Comparison of ENCODE assay signal across 9 mouse cellular contexts in genomic region chr4:136369727-136370126, GRCm38 (mm10). TPM values are rescaled to one million over a fixed set of nuclear protein-coding genes. Genes with fewer than 3 reads are reported as not detected.
DNase-seq lines count a peak whose midpoint lies in the region; ATAC-seq and TF ChIP-seq lines count a peak whose summit lies in the region.
"Had no signal": no experiment of that assay in that cellular context is flagged by ENCODE, and none has a peak within 500 bp of the region (broad histone marks: within the 10 kb centered on the region; RNA-seq: fewer than 3 reads in every experiment).

No protein-coding gene starts in this region.

- no peaks in the 10 kb centered on the region for H3K36me3 ChIP-seq in hindbrain, embryonic 14.5 days (replicated peaks; ENCODE audit: control insufficient read depth, insufficient read depth)
- H3K36me3 ChIP-seq in hindbrain, embryonic 16.5 days (ENCODE audit: control insufficient read depth, insufficient read depth, low read length): no peaks in the 10 kb centered on the region
- H3K36me3 ChIP-seq in ES-Bruce4 (ENCODE audit: control insufficient read depth, insufficient read depth, low read length, poor library complexity, severe bottlenecking): no peaks in the 10 kb centered on the region
- no peaks in the 10 kb centered on the region for H3K36me3 ChIP-seq in embryonic facial prominence, embryonic 14.5 days (ENCODE audit: control insufficient read depth, insufficient read depth, low read length)
- H3K36me3 ChIP-seq: neural tube, embryonic 12.5 days had no signal

- H3K27ac ChIP-seq in hindbrain, embryonic 14.5 days: no peak overlapping the region
- H3K27ac ChIP-seq in hindbrain, embryonic 16.5 days (ENCODE audit: low read depth, low read length): no peak overlapping the region
- no peak overlapping the region for H3K27ac ChIP-seq in ES-Bruce4 (ENCODE audit: insufficient read depth, low read length)
- no peak overlapping the region for H3K27ac ChIP-seq in embryonic facial prominence, embryonic 14.5 days (replicated peaks; ENCODE audit: low read depth, low read length)
- H3K27ac ChIP-seq: neural tube, embryonic 12.5 days had no signal

- H3K9ac ChIP-seq in hindbrain, embryonic 14.5 days: no peak overlapping the region
- no peak overlapping the region for H3K9ac ChIP-seq in hindbrain, embryonic 16.5 days (ENCODE audit: low read depth, low read length)
- H3K9ac ChIP-seq in ES-Bruce4 (ENCODE audit: low read depth, poor library complexity, severe bottlenecking): no peak overlapping the region
- H3K9ac ChIP-seq in embryonic facial prominence, embryonic 14.5 days (ENCODE audit: low read depth, low read length): no peak overlapping the region
- H3K9ac ChIP-seq: neural tube, embryonic 12.5 days had no signal

- no peak for TF ChIP-seq EP300 in ES-Bruce4 (IDR thresholded peaks at IDR 0.05; ENCODE audit: insufficient read depth, low read depth, low read length)

- DNase-seq in hindbrain, embryonic 14.5 days (ENCODE audit: low spot score): peak; percentile 85
- DNase-seq in adrenal gland, postnatal 14 days: peak; percentile 80
- DNase-seq in embryonic facial prominence, embryonic 14.5 days (ENCODE audit: low spot score): peak; percentile 79
- peak; percentile 85 to 88 for DNase-seq in left cerebral cortex, postnatal 14 days (ENCODE audit: low spot score in 2 of 2)
- DNase-seq in retina, postnatal 7 days (ENCODE audit: low read depth, low spot score): peak; percentile 67

- no peaks in the 10 kb centered on the region for H3K9me3 ChIP-seq in hindbrain, embryonic 14.5 days (ENCODE audit: control insufficient read depth, low read length)
- H3K9me3 ChIP-seq in hindbrain, embryonic 16.5 days (ENCODE audit: control insufficient read depth, low read length): no peaks in the 10 kb centered on the region
- no peaks in the 10 kb centered on the region for H3K9me3 ChIP-seq in ES-Bruce4 (replicated peaks; ENCODE audit: control insufficient read depth, insufficient read depth, low read length, poor library complexity, severe bottlenecking)
- no peaks in the 10 kb centered on the region for H3K9me3 ChIP-seq in embryonic facial prominence, embryonic 14.5 days (ENCODE audit: control insufficient read depth, low read length)
- H3K9me3 ChIP-seq: neural tube, embryonic 12.5 days had no signal

- no peak overlapping the region for H3K4me2 ChIP-seq in hindbrain, embryonic 14.5 days (replicated peaks)
- H3K4me2 ChIP-seq in hindbrain, embryonic 16.5 days (ENCODE audit: low read length): no peak overlapping the region
- no peak overlapping the region for H3K4me2 ChIP-seq in embryonic facial prominence, embryonic 14.5 days (ENCODE audit: low read depth, low read length)
- H3K4me2 ChIP-seq: neural tube, embryonic 12.5 days had no signal

- no peak for ATAC-seq in hindbrain, embryonic 14.5 days (ENCODE audit: low FRiP score)
- ATAC-seq in hindbrain, embryonic 16.5 days: no peak
- ATAC-seq in embryonic facial prominence, embryonic 14.5 days (ENCODE audit: low read depth): no peak
- ATAC-seq in activated CD4-positive, CD25-positive, alpha-beta regulatory T cell, adult 4 months: no peak

- no peaks in the 10 kb centered on the region for H3K27me3 ChIP-seq in hindbrain, embryonic 14.5 days (ENCODE audit: control insufficient read depth, insufficient read depth, low read length)
- H3K27me3 ChIP-seq in hindbrain, embryonic 16.5 days (replicated peaks; ENCODE audit: control insufficient read depth, insufficient read depth, low read length): no peaks in the 10 kb centered on the region
- no peaks in the 10 kb centered on the region for H3K27me3 ChIP-seq in ES-Bruce4 (ENCODE audit: control insufficient read depth, insufficient read depth, low read length, poor library complexity, severe bottlenecking)
- H3K27me3 ChIP-seq in embryonic facial prominence, embryonic 14.5 days (replicated peaks; ENCODE audit: control insufficient read depth, insufficient read depth, low read length): no peaks in the 10 kb centered on the region
- H3K27me3 ChIP-seq: neural tube, embryonic 12.5 days had no signal

- peak; percentile 30 for TF ChIP-seq CTCF in ES-Bruce4 (IDR thresholded peaks at IDR 0.05; ENCODE audit: low read depth, low read length)

- 2% methylated on average over 3 of the region's 3 CpGs for WGBS in hindbrain, embryonic 14.5 days
- 4% methylated on average over 3 of the region's 3 CpGs for WGBS in hindbrain, embryonic 16.5 days
- 7% methylated on average over 3 of the region's 3 CpGs for WGBS in embryonic facial prominence, embryonic 14.5 days

- peaks cover 12% of the 10 kb centered on the region; the same call in 1 of the 2 replicates for H3K4me1 ChIP-seq in hindbrain, embryonic 14.5 days (replicated peaks; ENCODE audit: control insufficient read depth, insufficient read depth, low read length)
- H3K4me1 ChIP-seq in hindbrain, embryonic 16.5 days (ENCODE audit: control insufficient read depth, insufficient read depth, low read depth, low read length): peaks cover 6% of the 10 kb centered on the region; the same call in 1 of the 2 replicates
- no peaks in the 10 kb centered on the region for H3K4me1 ChIP-seq in ES-Bruce4 (ENCODE audit: control insufficient read depth, insufficient read depth, low read length)
- H3K4me1 ChIP-seq in embryonic facial prominence, embryonic 14.5 days (ENCODE audit: control insufficient read depth, insufficient read depth, low read length): peaks cover 7% of the 10 kb centered on the region; the same call in 1 of the 2 replicates

- intact Hi-C loops in left cerebral cortex, postnatal 14 days (cut with DNase I): loop anchor here (2.0 to 5.0 kb wide), 2 partner anchors 158 to 253 kb away; partner anchors contain the start of gene Lactbl1

- no peak for TF ChIP-seq POLR2A in ES-Bruce4 (IDR thresholded peaks at IDR 0.05; ENCODE audit: insufficient read depth, low read length)

- no peak overlapping the region for H3K4me3 ChIP-seq in hindbrain, embryonic 14.5 days (replicated peaks; ENCODE audit: low read length)
- H3K4me3 ChIP-seq in hindbrain, embryonic 16.5 days (ENCODE audit: low read length): no peak overlapping the region
- no peak overlapping the region for H3K4me3 ChIP-seq in ES-Bruce4 (ENCODE audit: low read depth, low read length)
- no peak overlapping the region for H3K4me3 ChIP-seq in embryonic facial prominence, embryonic 14.5 days (ENCODE audit: low read depth, low read length)
- H3K4me3 ChIP-seq: neural tube, embryonic 12.5 days had no signal

RNA-seq across cellular contexts. Expression of gene Htr1d, which starts 53.6 kb away (rescaled TPM):
- 1.9 and 2.1 TPM in 2 replicates for polyA plus RNA-seq in hindbrain, embryonic 14.5 days (2014; fragmentation: Nextera tagmentation; extraction: Ambion mirVana)
- polyA plus RNA-seq in hindbrain, embryonic 16.5 days (2015; fragmentation: Nextera tagmentation; extraction: Ambion mirVana): 3.7 and 4.7 TPM in 2 replicates
- 1.1 and 1.2 TPM in 2 replicates for polyA plus RNA-seq in ES-Bruce4 (2011; ENCODE audit: insufficient read depth, insufficient read length, low read depth, missing spikeins)
- total RNA-seq in adrenal gland, postnatal 14 days (2021): 0.15 TPM in 1 of 2 replicates, not detected in the other
- polyA plus RNA-seq in embryonic facial prominence, embryonic 14.5 days (2014; fragmentation: Nextera tagmentation; extraction: Ambion mirVana): 1.2 and 1.4 TPM in 2 replicates
- 1 to 10 TPM; 1.8 to 3.1 TPM for total RNA-seq in left cerebral cortex, postnatal 14 days (2021)
- polyA plus RNA-seq in activated CD4-positive, CD25-positive, alpha-beta regulatory T cell, adult 4 months (2017; shearing (Covaris generic)): under 1 TPM in 1 of 2 experiments, not detected in 1; 0.37 TPM

RNA-seq across cellular contexts. Expression of gene Hnrnpr, which starts 59.0 kb away (rescaled TPM):
- polyA plus RNA-seq in hindbrain, embryonic 14.5 days (2014; fragmentation: Nextera tagmentation; extraction: Ambion mirVana): 155 and 177 TPM in 2 replicates
- polyA plus RNA-seq in hindbrain, embryonic 16.5 days (2015; fragmentation: Nextera tagmentation; extraction: Ambion mirVana): 166 and 174 TPM in 2 replicates
- polyA plus RNA-seq in ES-Bruce4 (2011; ENCODE audit: insufficient read depth, insufficient read length, low read depth, missing spikeins): 128 and 131 TPM in 2 replicates
- 82.8 and 90.1 TPM in 2 replicates for total RNA-seq in adrenal gland, postnatal 14 days (2021)
- polyA plus RNA-seq in embryonic facial prominence, embryonic 14.5 days (2014; fragmentation: Nextera tagmentation; extraction: Ambion mirVana): 126 and 157 TPM in 2 replicates
- total RNA-seq in left cerebral cortex, postnatal 14 days (2021): 10 to 100 TPM; 87.8 to 95.1 TPM
- 10 to 100 TPM; 80.8 to 97.7 TPM for polyA plus RNA-seq in activated CD4-positive, CD25-positive, alpha-beta regulatory T cell, adult 4 months (2017; shearing (Covaris generic))
